In the genomic region with DNA sequence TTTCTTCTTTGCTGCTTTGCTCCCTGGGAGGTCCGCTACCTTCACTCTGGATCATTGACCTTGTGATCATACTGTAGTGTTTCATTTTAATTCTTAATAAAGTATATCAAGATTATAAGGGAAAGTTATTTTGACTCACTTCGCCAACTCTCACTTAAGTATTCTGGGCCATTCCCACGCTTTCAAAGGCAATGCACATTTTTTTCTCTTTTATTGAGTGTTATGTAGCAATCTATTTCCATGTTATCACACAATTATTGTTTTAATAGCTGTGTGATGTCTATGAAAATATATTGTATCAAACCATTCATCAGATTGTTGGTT, we compare ENCODE assay signal across 8 mouse cellular contexts. TPM values are rescaled to one million over a fixed set of nuclear protein-coding genes. Genes with fewer than 3 reads are reported as not detected.
DNase-seq lines count a peak whose midpoint lies in the region; ATAC-seq and TF ChIP-seq lines count a peak whose summit lies in the region.

Gene Nipa1, minus strand, starts transcription at position 25 of the 324 bp plus-strand sequence.

- H3K4me3 ChIP-seq in heart, embryonic 11.5 days (ENCODE audit: low read depth, low read length): peak within 1 kb of the TSS; percentile 80
- peak within 1 kb of the TSS; percentile 51 to 71 (median 66) for H3K4me3 ChIP-seq in CH12.LX (replicated peaks in 1 of 3; ENCODE audit: low read depth in 2 of 3, low read length in 2 of 3, poor library complexity in 1 of 3)
- H3K4me3 ChIP-seq in forebrain, embryonic 12.5 days (replicated peaks): peak within 1 kb of the TSS; percentile 69
- H3K4me3 ChIP-seq in limb, embryonic 11.5 days (ENCODE audit: low read depth, low read length): peak within 1 kb of the TSS; percentile 63
- peak within 1 kb of the TSS; percentile 77 for H3K4me3 ChIP-seq in stomach, embryonic 15.5 days (replicated peaks)

- TF ChIP-seq EP300 in CH12.LX (IDR thresholded peaks at IDR 0.05; ENCODE audit: low read length): no peak

- TF ChIP-seq RAD21 in CH12.LX (IDR thresholded peaks at IDR 0.05; ENCODE audit: low read depth, low read length): no peak

- no peak for TF ChIP-seq POLR2A in CH12.LX (IDR thresholded peaks at IDR 0.05; ENCODE audit: low read depth, low read length)

- no peak for TF ChIP-seq CTCF in CH12.LX (conservative IDR thresholded peaks at IDR 0.05 in 1 of 2, IDR thresholded peaks at IDR 0.05 in 1 of 2; ENCODE audit: low read depth in 2 of 2, low read length in 2 of 2)

- peak within 1 kb of the TSS; percentile 84 for H3K4me2 ChIP-seq in heart, embryonic 11.5 days
- H3K4me2 ChIP-seq in CH12.LX (ENCODE audit: insufficient read depth, low read depth, poor library complexity, severe bottlenecking): peak within 1 kb of the TSS; percentile 48
- H3K4me2 ChIP-seq in forebrain, embryonic 12.5 days: peak within 1 kb of the TSS; percentile 70
- peak within 1 kb of the TSS; percentile 79 for H3K4me2 ChIP-seq in limb, embryonic 11.5 days (ENCODE audit: low read depth, severe bottlenecking)
- H3K4me2 ChIP-seq in stomach, embryonic 15.5 days: peak within 1 kb of the TSS; percentile 76

- in situ Hi-C loops in CH12.LX (cut with MboI; ENCODE audit: low pct_ligation_motif_present, low pct_unique_long_range_greater_than_20kb, low sequenced_read_pairs): no loop called here

- dilution Hi-C loops in CH12.LX (cut with MboI; ENCODE audit: extremely low pct_ligation_motif_present, extremely low pct_unique_long_range_greater_than_20kb, low sequenced_read_pairs): no loop called here

- no peaks in the 10 kb centered on the region for H3K36me3 ChIP-seq in heart, embryonic 11.5 days (ENCODE audit: control insufficient read depth, insufficient read depth, low read length)
- H3K36me3 ChIP-seq in CH12.LX (replicated peaks in 1 of 2; ENCODE audit: control insufficient read depth in 1 of 2, insufficient read depth in 1 of 2, low read length in 1 of 2): no peaks in the 10 kb centered on the region
- no peaks in the 10 kb centered on the region for H3K36me3 ChIP-seq in forebrain, embryonic 12.5 days (replicated peaks)
- no peaks in the 10 kb centered on the region for H3K36me3 ChIP-seq in limb, embryonic 11.5 days (ENCODE audit: control insufficient read depth, insufficient read depth, low read length)
- no peaks in the 10 kb centered on the region for H3K36me3 ChIP-seq in stomach, embryonic 15.5 days

- DNase-seq in heart, adult 18-20 months: no peak
- DNase-seq in CH12.LX (ENCODE audit: extremely low read depth): no peak
- no peak for DNase-seq in limb, embryonic 11.5 days (ENCODE audit: low spot score)
- DNase-seq in cerebellum, postnatal 10 days: no peak
- DNase-seq in spleen, postnatal 10 days (ENCODE audit: low spot score in 2 of 2): no peak

- H3K79me2 ChIP-seq in CH12.LX (replicated peaks; ENCODE audit: control insufficient read depth, extremely low read depth, insufficient read depth, poor library complexity, severe bottlenecking): no peaks in the 10 kb centered on the region

- H3K27ac ChIP-seq in heart, embryonic 11.5 days (ENCODE audit: low read depth, low read length): peak within 1 kb of the TSS; percentile 73
- H3K27ac ChIP-seq in CH12.LX (ENCODE audit: insufficient read depth, low read depth): no peak within 1 kb of the TSS
- peak within 1 kb of the TSS; percentile 73 for H3K27ac ChIP-seq in forebrain, embryonic 12.5 days
- H3K27ac ChIP-seq in limb, embryonic 11.5 days (replicated peaks; ENCODE audit: low read depth, low read length): no peak within 1 kb of the TSS
- H3K27ac ChIP-seq in stomach, embryonic 15.5 days: peak within 1 kb of the TSS; percentile 65

- H3K9ac ChIP-seq in heart, embryonic 11.5 days (ENCODE audit: low read depth, low read length): peak within 1 kb of the TSS; percentile 89
- H3K9ac ChIP-seq in CH12.LX (ENCODE audit: insufficient read depth, low read depth): no peak within 1 kb of the TSS
- peak within 1 kb of the TSS; percentile 82 for H3K9ac ChIP-seq in forebrain, embryonic 12.5 days
- H3K9ac ChIP-seq in limb, embryonic 11.5 days (ENCODE audit: low read length): peak within 1 kb of the TSS; percentile 81
- H3K9ac ChIP-seq in stomach, embryonic 15.5 days: peak within 1 kb of the TSS; percentile 63

- H3K27me3 ChIP-seq in heart, embryonic 11.5 days (ENCODE audit: control insufficient read depth, insufficient read depth, low read length): no peaks in the 10 kb centered on the region
- H3K27me3 ChIP-seq in CH12.LX (replicated peaks): peaks cover 3% of the 10 kb centered on the region
- no peaks in the 10 kb centered on the region for H3K27me3 ChIP-seq in forebrain, embryonic 12.5 days
- no peaks in the 10 kb centered on the region for H3K27me3 ChIP-seq in limb, embryonic 11.5 days (ENCODE audit: control insufficient read depth, insufficient read depth, low read length)
- H3K27me3 ChIP-seq in stomach, embryonic 15.5 days (replicated peaks): no peaks in the 10 kb centered on the region

- ATAC-seq in heart, embryonic 11.5 days (replicated peaks; ENCODE audit: insufficient number of reproducible peaks, low FRiP score, low TSS enrichment): no peak
- no peak for ATAC-seq in forebrain, embryonic 12.5 days (ENCODE audit: low FRiP score)
- ATAC-seq in limb, embryonic 11.5 days (ENCODE audit: insufficient number of reproducible peaks, low FRiP score, low TSS enrichment, low read depth): no peak
- no peak for ATAC-seq in stomach, embryonic 15.5 days (ENCODE audit: insufficient read depth, low FRiP score, low read depth)

- no peaks in the 10 kb centered on the region for H3K4me1 ChIP-seq in heart, embryonic 11.5 days (ENCODE audit: control insufficient read depth, insufficient read depth, low read length)
- peaks cover 0 to 7% of the 10 kb centered on the region in 2 experiments; a peak in 2 of 4 replicates for H3K4me1 ChIP-seq in CH12.LX (ENCODE audit: control insufficient read depth in 1 of 2, insufficient read depth in 2 of 2)
- H3K4me1 ChIP-seq in forebrain, embryonic 12.5 days: peaks cover 6% of the 10 kb centered on the region; the same call in 1 of the 2 replicates
- H3K4me1 ChIP-seq in limb, embryonic 11.5 days (ENCODE audit: control insufficient read depth, insufficient read depth, low read length): no peaks in the 10 kb centered on the region; the same call in 1 of the 2 replicates
- H3K4me1 ChIP-seq in stomach, embryonic 15.5 days: peaks cover 4% of the 10 kb centered on the region; the same call in 1 of the 2 replicates

- H3K9me3 ChIP-seq in heart, embryonic 11.5 days (replicated peaks; ENCODE audit: control insufficient read depth, low read length): no peaks in the 10 kb centered on the region
- peaks cover 6% of the 10 kb centered on the region for H3K9me3 ChIP-seq in CH12.LX (replicated peaks; ENCODE audit: low read length)
- no peaks in the 10 kb centered on the region for H3K9me3 ChIP-seq in forebrain, embryonic 12.5 days
- H3K9me3 ChIP-seq in limb, embryonic 11.5 days (ENCODE audit: control insufficient read depth, low read length): no peaks in the 10 kb centered on the region
- H3K9me3 ChIP-seq in stomach, embryonic 15.5 days: no peaks in the 10 kb centered on the region

- 55% methylated on average over 3 of the region's 3 CpGs for WGBS in heart, embryonic 11.5 days (ENCODE audit: insufficient replicate concordance)
- 59% methylated on average over 3 of the region's 3 CpGs for WGBS in forebrain, embryonic 12.5 days
- 68% methylated on average over 3 of the region's 3 CpGs for WGBS in limb, embryonic 11.5 days
- 46% methylated on average over 3 of the region's 3 CpGs for WGBS in stomach, embryonic 15.5 days

TF ChIP-seq in CH12.LX, 34 proteins besides CTCF, POLR2A, EP300 and RAD21:
- TF ChIP-seq GABPA (IDR thresholded peaks at IDR 0.05; ENCODE audit: insufficient replicate concordance, low read depth, low read length): no peak
- no peak for TF ChIP-seq MYC (IDR thresholded peaks at IDR 0.05; ENCODE audit: low read depth, low read length)
- no peak for TF ChIP-seq ELF1 (IDR thresholded peaks at IDR 0.05; ENCODE audit: low read depth, low read length)
- no peak for TF ChIP-seq BHLHE40 (IDR thresholded peaks at IDR 0.05; ENCODE audit: low read depth, low read length)
- no peak for TF ChIP-seq PAX5 (IDR thresholded peaks at IDR 0.05; ENCODE audit: low read length)
- no peak for TF ChIP-seq MAX (IDR thresholded peaks at IDR 0.05; ENCODE audit: low read length)
- TF ChIP-seq SIN3A (IDR thresholded peaks at IDR 0.05; ENCODE audit: low read length): 0 out of 2 replicates have a peak, but pooled peaks have one; percentile 29
- no peak for TF ChIP-seq UBTF (IDR thresholded peaks at IDR 0.05; ENCODE audit: low read depth, low read length)

RNA-seq across cellular contexts. Expression of gene Nipa1, which starts in this region (rescaled TPM):
- 4.4 and 5.4 TPM in 2 replicates for polyA plus RNA-seq in heart, embryonic 11.5 days (2014; fragmentation: Nextera tagmentation; extraction: Ambion mirVana)
- 1 to 10 TPM; 7.7 to 7.9 TPM for total RNA-seq in heart, adult 18-20 months (2021)
- total RNA-seq in CH12.LX (2012; rRNA removed): 0.25 and 0.38 TPM in 2 replicates
- 0.86 and 1.0 TPM in 2 replicates for total RNA-seq in CH12.LX (2014; rRNA removed)
- polyA plus RNA-seq in CH12.LX (2012; ENCODE audit: insufficient read length, low read depth): 0.96 and 1.3 TPM in 2 replicates
- 12.1 and 13.0 TPM in 2 replicates for polyA plus RNA-seq in forebrain, embryonic 12.5 days (2016; fragmentation: Nextera tagmentation; extraction: Ambion mirVana)
- 5.6 and 6.3 TPM in 2 replicates for polyA plus RNA-seq in limb, embryonic 11.5 days (2014; fragmentation: Nextera tagmentation; extraction: Ambion mirVana)
- 7.6 and 8.8 TPM in 2 replicates for polyA plus RNA-seq in stomach, embryonic 15.5 days (2015; fragmentation: Nextera tagmentation; extraction: Ambion mirVana)

Comparison
In these comparisons a context has a peak if more than half of its experiments do, and no peak if none do; other contexts are left out.
1. RNA of gene Nipa1 (total RNA-seq): 7.7 to 7.9 TPM in heart, adult 18-20 months; 0.25 to 1.0 TPM in CH12.LX; every median in the first group is over 4 times any median in the second.
2. H3K27ac ChIP-seq: peak in heart, embryonic 11.5 days (single experiment), forebrain, embryonic 12.5 days (single experiment) and stomach, embryonic 15.5 days (single experiment); none in CH12.LX (single experiment) and limb, embryonic 11.5 days (single experiment).
3. Peak in every context shown above with its lines, with median percentiles within 50 percentile points of each other: H3K4me2 ChIP-seq and H3K4me3 ChIP-seq.